Mouse (Mus musculus) granulocyte monocyte progenitor cell, adult 5-6 weeks (primary cell): ENCODE measurements around the gene Tmem53. TPM values are rescaled to one million over a fixed set of nuclear protein-coding genes. Genes with fewer than 3 reads are reported as not detected.
"Not testable (repeated sequence)": the region's sequence is repeated elsewhere in the genome, so short reads cannot be mapped to it uniquely, and the experiment has no call there.

ENCODE experiments used
- ATAC-seq: replicated peaks from 2 replicates; pipeline ENCODE4 v1.8.0; 2016; ENCODE audit warnings: mild to moderate bottlenecking, moderate TSS enrichment, inconsistent platforms; ENCODE audit not compliant: poor library complexity, severe bottlenecking
- total RNA-seq, 2 experiments: library from RNA; stranded (forward) in 1 of 2; stranded (reverse) in 1 of 2; fragments of 200-712, 200-1000 nt in 1 of 2; fragments of >200 nt in 1 of 2; fragmentation: Nextera tagmentation in 1 of 2; gene quantifications; 2 replicates each; pipeline ENCODE4 v1.2.3; 2014 to 2017

Tmem53 gene
- total RNA-seq, 2 experiments from 2014 or later, result 0.36 to 5.1 TPM

DNA sequence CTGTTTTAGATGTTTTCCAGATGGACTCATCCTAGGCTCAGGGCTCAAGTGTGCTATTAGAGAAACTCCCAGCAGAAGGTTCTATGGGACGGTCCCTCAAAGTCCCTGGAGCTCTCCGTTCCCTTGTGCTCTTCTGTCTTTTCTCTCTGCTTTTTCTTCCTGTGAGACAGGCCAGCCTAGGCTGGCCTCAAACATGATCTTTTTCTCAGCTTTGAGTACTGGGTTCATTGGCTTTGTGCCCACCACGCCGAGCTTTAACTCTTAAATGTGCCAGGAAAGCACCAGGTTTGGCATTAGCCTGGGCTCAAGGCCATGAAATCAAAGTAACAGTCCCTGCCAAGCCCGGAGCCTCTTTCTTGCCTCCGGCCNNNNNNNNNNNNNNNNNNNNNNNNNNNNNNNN lies 10.9 kb upstream of the Tmem53 start:
- no peak for ATAC-seq

DNA sequence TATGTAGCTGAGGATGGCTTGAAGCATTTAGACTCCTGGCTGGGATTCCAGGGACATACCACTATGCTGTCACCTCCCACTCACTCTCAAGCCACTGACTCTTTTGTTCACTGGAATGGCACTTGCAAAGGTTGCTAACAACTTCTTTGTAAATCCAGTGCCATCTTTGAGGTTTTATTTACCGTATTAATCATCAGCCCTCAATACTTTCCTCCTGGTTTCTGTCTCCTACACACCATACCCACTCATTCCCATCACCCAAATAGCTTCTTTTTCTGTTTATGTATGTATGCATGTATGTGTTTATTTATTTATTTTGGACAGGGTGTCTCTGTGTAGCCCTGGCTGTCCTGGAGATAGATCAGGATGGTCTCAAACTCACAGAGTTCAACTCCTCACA lies 769 bp upstream of the Tmem53 start:
- ATAC-seq, result no peak

DNA sequence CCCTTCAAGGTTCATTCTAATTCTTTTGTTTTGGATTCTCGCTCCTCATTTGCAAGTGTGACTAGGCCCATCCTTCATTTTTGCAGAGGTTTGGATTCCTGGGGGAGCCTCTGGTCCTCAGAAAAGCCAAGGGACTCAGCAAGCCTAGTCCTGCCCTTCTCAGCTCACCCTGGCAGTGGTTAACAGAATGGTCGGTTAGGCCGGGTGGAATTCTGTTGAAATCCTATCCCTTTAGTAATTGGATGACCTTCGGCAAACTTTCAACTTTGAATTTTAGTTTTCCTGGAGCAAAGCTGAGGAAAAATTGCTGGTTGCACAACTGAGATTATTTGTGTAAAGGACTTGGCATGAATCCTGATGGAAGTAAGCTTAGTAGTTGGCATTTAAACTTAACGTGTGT lies 600 bp downstream of the Tmem53 start:
- ATAC-seq, result no peak

DNA sequence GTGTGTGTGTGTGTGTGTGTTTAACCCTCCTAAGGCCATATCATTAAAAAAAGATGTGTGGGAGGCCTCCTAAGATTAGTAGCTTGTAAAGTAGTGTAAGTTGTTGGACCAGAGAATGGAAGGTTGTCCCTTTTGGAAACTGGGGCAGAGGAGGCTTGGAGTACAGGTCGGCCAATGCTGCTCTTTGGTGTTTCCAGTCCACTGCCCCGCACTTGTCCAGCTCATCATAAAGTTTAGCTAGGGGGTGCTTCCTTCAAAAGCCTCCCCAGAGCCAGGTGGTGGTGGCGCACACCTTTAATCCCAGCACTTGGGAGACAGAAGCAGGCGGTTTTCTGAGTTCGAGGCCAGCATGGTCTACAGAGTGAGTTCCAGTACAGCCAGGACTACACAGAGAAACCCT lies 1.0 kb downstream of the Tmem53 start:
- ATAC-seq, result no peak

DNA sequence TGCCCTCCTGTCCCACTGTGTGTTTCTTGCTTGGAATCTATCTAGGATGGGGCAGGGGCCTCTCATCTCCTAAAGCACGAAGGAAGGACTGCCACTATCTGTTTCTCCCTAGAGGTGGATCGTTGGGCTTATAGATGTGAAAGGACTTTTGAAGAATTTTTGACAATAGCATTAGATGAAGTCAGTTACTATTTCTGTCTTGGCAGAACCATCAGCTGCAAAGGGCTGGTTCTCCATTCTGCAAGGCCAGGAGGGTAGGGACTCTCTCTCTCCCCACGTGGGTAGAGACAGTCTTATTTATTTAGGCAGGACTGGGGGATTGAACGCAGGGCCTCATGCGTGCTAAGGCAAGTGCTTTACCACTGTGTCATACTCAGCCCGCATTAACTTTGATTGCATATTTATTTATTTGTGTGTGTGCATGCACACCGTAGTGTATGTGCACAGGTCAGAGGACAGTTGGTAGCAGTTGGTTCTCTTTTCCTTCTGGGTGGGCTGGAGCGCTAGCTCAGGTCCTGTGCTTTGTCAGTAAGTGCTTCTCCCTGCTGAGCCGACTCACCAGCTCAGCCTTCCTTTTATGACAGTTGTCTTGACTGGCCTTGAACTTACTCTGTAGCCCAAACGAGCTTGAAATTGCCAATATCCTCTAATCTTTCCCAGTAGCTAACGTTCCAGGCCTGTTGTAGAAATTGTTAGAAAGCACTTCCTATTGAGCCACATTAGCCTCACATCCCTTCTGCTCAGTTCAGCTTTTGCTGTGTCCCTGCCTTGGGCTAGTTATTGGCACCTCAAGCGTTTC lies 1.7 kb downstream of the Tmem53 start:
- 0 out of 2 replicates have a peak, but pooled peaks have one; percentile 5 for ATAC-seq

DNA sequence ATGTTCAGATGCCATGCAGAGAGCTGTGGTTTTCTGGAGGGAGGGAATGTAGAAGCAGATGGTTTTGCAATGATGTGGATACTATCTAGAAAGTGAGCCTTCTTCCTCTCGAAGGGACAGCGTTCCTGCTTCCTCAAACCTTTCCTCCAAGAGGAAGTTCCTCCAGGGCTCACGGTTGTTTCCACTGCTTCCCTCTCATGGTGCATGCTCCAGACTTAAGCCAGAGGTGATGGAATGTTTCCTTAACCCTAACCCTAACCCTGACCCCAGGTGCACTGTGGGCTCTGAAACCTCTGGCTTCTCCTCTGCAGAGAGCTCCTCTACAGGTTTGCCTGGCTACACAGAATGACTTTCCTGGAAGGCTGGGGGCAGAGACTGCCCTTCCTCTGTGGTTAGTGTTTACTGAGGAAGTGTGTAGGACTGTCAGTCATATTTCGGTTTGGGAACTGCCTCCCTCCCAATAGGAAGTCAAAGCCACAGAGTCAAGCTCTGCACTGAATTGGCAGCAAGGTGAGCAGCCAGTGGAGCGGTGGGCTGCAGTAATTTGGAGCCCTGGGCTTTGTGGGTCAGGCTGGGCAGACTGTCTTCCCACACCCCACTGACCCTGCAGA lies 2.4 kb downstream of the Tmem53 start:
- peak; percentile 73 for ATAC-seq

DNA sequence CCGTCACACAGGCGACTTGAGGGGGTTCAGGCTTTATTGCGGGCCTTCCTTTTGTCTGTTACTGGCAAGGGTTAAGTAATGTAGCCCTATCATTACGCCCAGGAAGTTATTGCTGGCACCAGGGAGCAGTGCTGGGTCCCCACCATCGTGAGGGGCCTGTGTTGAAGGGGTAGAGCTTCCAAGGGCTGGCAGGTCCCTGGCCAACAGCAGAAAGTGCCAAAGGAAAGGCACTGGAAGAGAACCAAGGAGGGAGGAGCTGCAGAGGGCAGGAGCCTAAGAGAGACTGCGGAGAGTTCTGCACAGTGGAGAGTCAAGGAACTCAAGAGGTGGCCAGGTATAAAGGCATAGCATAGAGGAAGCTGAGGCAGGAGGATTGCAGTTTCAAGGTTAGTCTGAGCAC lies 2.9 kb downstream of the Tmem53 start:
- no peak for ATAC-seq

DNA sequence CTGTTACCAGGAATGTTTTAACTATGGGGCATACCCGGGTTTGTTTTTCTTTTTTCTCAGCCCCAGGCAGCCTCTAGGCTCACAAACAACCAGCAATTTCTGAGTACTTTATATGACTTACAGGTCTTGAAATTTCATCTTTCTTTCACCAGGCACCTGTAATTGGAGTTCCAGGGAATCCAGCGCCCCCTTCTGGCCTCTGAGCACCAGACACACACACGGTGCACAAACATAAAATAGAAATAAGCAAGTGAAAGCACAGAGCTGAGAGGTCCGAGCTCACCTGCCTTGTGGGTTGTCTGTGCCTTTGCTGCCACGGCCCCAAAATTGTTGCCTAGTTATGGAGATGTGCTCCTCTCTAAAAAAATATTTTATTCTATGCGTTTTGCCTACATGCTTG lies 8.2 kb downstream of the Tmem53 start:
- not testable (repeated sequence) for ATAC-seq

DNA sequence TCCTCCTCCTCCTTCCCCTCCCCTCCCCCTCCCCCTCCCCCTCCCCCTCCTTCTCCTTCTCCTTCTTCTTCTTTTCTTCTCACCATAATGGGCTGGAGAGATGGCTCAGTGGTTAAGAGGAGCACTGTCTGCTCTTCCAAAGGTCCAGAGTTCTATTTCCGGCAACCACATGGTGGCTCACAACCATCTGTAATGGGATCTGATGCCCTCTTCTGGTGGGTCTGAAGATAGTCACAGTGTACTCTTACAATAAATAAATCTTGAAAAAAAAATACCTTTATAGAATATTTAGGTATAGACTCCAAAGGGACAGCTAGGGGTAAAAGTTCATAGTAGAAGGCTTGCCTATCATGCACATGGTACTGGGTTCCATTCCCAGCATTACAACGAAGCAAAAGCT lies 9.5 kb downstream of the Tmem53 start:
- no peak for ATAC-seq

DNA sequence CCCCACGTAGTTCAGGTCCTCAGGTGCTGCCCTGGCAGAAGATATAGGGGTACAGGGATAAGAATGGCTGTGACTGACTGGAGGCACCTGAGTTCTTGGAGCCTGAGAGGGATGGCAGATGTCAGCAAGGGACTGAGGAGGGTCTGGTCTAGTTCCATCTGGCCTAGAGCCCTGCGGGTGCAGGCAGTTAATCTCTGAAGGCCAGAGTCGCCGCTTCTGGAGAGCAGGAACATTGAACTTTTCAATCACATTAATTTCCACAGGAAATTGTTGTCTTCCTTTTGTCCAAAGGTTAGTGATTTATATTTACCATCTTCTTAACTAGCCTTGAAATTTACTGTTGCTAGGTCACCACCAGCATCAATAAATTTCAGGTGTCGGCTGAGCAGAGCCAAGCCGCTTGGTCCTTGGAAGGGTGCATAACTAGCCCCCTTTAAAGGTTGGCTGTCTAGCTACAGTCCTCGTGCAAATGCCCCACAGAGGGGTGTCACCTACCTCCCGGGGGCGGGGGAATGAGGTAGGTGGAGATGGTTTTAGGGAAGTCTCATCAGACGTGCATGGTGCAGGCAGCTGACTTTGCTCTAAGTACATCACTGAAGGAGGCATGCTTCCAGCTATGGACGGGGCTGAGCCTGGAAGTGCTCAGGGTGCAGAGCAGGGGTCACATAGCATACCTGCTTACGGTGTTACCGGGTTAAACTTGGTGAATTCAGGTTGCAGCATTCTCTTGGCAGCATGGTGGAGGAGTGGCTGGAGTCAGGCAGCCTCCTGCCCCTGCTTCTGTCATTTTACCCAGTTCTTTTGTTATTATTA lies 10.6 kb downstream of the Tmem53 start:
- no peak for ATAC-seq

DNA sequence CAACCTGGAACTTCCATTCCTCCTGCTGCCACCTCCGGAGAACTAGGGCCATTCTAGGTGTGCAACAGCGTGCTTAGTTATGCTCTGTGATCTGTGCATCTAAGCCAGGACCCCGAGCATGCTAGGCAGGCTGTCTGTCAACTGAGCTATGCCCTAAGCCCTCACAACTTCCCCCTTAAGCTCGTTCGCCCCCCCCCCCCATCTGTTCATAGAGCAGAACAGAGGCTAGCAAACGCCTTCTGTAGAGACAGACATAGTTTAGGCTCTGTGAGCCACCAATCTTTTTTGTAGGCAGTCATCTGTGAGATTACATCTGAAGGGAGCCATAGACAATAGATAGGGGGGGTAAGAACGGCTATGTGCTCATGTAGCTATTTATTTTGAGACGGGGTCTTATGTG lies 11.2 kb downstream of the Tmem53 start:
- ATAC-seq, result no peak

DNA sequence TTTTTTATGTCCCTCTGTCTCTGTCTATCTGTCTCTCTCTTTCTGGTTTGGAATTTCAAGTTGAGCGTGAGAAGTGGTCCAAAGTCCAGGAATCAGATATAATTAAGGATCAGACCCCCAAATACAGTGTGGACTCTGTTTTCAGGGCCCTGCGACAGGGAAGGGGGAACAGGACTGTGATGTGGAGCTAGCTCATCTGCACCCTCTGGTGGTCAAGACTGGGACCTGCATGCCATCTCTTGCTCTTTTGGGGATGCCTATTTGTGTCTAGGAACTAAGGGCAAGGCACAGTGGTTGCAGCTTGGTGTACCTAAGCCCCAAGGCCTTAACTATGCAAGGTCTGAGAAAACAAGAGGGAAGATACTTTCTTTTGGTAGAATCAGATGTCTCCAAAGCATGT lies 15.5 kb downstream of the Tmem53 start:
- ATAC-seq, result peak; percentile 76

DNA sequence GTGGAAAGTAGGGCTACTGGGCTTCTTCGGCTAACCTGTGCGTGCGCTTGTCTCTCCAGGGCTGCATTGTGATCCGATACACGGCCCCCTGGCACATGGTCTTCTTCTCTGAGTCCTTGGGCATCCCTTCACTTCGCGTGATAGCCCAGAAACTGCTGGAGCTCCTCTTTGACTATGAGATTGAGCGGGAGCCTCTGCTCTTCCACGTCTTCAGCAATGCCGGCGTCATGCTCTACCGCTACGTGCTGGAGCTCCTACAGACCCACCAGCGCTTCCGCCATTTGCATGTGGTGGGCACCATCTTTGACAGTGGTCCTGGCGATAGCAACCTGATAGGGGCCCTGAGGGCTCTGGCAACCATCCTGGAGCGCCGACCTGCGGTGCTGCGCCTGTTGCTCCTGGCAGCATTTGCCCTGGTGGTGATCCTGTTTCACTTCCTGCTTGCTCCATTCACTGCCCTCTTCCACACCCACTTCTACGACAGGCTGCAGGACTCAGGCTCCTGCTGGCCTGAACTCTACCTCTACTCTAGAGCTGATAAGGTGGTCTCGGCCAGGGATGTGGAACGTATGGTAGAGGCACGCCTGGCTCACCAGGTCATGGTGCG lies 16.2 kb downstream of the Tmem53 start:
- ATAC-seq, result peak; percentile 67

DNA sequence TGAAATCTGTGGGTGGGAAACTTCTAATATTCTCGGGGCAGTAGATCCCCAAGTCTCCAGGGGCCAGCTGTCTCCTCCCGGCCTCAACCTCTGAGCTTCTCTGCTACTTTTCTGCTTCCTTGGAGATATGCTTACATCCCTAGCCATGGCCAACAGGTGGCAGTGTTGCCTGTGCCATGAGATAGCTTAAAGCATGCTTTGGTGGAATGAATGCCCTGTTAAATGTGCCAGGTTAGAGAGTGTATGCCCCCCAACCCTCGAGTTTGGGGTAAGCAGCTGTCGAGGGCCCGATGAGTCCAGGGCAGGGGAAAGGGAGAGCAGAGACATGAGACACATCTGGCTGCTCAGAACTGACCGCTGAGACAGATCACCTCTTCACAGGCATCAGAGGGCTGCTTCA lies 18.5 kb downstream of the Tmem53 start:
- ATAC-seq, result peak; percentile 57

DNA sequence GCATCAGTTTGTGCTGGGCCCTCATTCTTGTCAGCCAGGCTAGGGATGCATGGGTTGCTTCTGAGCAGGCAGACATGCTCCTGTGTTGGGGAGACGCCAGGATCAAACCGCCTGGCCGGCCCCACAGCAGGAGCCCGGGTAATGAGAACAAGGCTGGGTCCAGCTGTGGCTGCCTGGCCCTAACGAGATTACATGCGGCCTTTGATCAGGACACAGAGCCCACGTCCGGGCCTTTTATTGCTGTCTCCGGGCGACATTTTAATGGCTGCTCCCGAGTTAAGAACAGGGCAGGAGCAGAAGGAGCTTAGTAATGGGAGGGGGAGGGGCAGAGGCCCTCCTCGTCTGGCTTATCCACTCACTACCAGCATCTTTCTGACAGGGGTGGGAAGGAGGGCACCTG lies 20.7 kb downstream of the Tmem53 start:
- no peak for ATAC-seq

DNA sequence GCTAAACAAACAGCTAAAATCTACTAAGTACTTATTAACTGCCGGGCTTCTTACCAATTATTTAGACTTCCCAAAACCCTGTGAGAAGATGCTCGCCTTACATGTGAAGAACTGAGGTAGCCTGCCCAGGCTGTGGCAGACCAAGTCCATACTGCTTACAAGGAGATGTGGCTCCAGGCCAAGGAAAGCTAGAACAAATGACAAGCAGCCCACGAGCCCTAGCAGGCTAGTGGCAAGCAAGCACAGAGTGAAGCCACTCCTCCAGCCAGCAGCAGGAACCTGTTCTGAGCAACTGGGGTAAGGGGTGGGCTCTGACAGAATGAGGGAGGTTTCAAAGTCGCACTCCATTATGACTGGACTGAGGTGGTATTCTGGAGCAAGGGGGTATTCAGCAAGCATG lies 23.0 kb downstream of the Tmem53 start:
- no peak for ATAC-seq

DNA sequence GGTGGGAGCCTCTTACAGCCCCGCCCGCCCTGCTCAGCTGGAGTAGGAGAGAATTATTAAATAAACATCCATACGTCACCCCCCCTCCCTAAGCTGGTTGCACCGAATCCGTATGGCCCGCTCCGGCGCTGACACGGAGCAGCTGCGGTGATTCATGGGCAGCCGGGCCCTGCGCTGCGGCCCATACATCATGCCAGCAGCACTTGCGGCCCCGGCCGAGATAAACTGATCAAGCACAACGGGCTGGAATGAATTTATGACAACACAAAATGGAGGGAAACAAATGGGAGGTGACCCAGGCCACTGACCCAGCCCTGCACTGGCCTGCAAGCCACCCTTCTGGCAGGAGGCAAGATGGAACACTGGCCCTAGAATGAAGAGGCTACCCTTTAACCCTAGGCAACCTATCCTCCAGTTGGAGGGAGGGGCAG lies 24.5 kb downstream of the Tmem53 start:
- no peak for ATAC-seq

DNA sequence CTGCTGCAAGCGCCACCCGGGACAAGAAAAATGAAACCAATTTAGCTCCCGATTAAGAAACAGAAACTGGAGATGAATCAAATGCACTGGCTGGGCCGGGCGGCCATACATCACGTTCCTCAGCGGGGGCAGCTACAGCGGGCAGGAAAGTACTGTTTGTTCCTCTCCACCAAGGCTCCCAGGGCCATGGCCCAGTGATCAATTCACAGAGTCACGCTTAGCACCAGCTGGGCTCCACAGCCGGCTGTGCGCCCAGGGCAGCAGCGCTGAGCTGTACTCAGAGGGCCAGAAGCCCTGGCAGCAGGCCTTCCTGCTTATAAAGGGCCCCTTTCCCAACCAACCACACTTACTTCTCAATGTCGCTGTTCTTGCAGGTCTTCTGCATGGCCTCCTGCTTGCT lies 25.3 kb downstream of the Tmem53 start:
- ATAC-seq, result no peak

DNA sequence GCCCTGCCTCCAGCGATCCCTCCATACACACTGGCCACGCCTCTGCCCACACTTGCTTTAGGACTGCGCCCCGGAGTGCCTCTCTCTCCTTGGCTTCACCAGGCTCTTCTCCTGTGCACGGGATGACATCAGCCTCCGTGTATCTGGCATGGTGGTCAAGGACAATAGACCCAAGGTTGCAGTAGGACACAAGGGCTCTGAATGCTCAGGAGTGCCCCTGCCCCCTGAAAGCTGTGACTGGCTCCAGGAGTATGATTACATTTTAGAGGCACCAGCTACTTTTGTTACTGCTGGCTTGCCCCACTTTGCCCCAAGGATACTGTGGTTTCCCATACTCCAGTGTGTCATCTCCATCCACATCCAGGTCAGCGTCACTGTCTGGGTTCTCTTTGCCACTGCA lies 25.9 kb downstream of the Tmem53 start:
- ATAC-seq, result no peak

DNA sequence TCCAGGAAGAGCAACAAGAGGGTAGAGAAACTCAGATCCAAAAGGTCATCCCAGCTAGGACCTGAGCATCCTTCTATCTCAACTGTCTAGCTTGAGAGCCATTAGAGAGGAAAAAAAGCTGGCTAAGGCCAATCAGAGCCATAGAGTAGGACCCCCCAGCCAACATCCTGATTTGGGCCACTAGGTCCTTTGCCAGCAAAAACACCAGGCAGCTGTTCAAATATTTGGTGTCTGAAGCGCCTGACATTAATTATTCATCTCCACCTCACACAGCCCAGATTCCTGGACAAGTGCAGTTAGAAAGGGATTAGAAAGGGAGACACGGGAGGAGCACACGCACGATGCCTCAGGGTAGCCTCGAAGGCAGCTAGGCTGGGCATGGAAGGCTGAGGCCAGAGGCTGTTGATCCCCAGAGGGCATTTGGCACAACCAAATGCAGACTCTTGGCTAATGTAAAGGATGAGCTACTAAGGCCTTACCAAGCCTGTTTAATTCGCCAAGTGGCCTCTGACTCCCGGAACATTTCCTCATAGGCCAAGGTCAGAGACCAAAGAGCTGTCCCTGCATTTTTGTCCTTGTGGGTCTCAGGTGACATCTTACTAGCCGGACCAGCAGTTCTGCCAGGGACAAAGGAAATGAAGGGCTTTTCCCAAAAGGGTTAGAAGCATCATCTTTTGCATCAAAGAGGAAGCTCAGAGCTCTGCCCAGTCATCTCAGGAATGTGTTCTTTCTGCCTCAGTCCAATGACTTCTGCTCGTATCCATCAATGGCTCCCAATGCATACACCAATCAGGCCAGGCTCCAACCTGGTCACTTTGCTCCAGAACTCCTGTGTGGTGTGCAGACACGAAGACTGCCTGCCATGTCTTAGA lies 26.9 kb downstream of the Tmem53 start:
- no peak for ATAC-seq
